Mouse (Mus musculus) intestine, postnatal 0 days (tissue): Measurements from ENCODE around the gene Sgms1. TPM values are rescaled to one million over a fixed set of nuclear protein-coding genes. Genes with fewer than 3 reads are reported as not detected.

ENCODE experiments used
- ATAC-seq: fragments of 200-750 bp; cut with Nextera tagmentation; 2 replicates; pipeline ENCODE4 v1.8.0; 2017; ENCODE audit warnings: mild to moderate bottlenecking, moderate TSS enrichment, moderate library complexity
- H3K27ac ChIP-seq: fragments of 300-500 bp; sonication (generic); 2 replicates; pipeline ENCODE4 v1.5.1; 2014; ENCODE audit warnings: mild to moderate bottlenecking, low read depth, low read length, moderate library complexity
- H3K27me3 ChIP-seq: fragments of 300-500 bp; sonication (generic); replicated peaks from 2 replicates; pipeline ENCODE4 v1.6.1; 2014; ENCODE audit warnings: low read length, mixed read lengths; ENCODE audit not compliant: control insufficient read depth, insufficient read depth
- H3K36me3 ChIP-seq: fragments of 300-500 bp; sonication (generic); 2 replicates; pipeline ENCODE4 v1.6.1; 2014; ENCODE audit warnings: mild to moderate bottlenecking, moderate library complexity; ENCODE audit not compliant: control insufficient read depth, insufficient read depth
- H3K4me1 ChIP-seq: fragments of 300-500 bp; sonication (generic); replicated peaks from 2 replicates; pipeline ENCODE4 v1.6.1; 2014; ENCODE audit warnings: antibody characterized with exemption, low read length, mixed read lengths; ENCODE audit not compliant: control insufficient read depth, insufficient read depth
- H3K4me2 ChIP-seq: fragments of 300-500 bp; sonication (generic); replicated peaks from 2 replicates; pipeline ENCODE4 v1.6.1; 2014; ENCODE audit warnings: low read depth, mild to moderate bottlenecking, moderate library complexity
- H3K4me3 ChIP-seq: fragments of 300-500 bp; sonication (generic); 2 replicates; pipeline ENCODE4 v1.5.1; 2014; ENCODE audit warnings: low read depth, low read length
- H3K9ac ChIP-seq: fragments of 300-500 bp; sonication (generic); 2 replicates; pipeline ENCODE4 v1.6.1; 2014; ENCODE audit warnings: mild to moderate bottlenecking, low read depth, low read length
- H3K9me3 ChIP-seq: fragments of 300-500 bp; sonication (generic); 2 replicates; pipeline ENCODE4 v1.6.1; 2016; ENCODE audit warnings: mixed run types; ENCODE audit not compliant: control insufficient read depth
- CTCF ChIP-seq: sonication (generic); IDR thresholded peaks from 2 replicates; pipeline ENCODE4 v1.5.1; 2016; ENCODE audit warnings: low read depth, mild to moderate bottlenecking, control low read depth, antibody characterized with exemption, moderate library complexity
- WGBS: fragments of 180-500 bp; shearing (Covaris S2); extraction: QIAGEN DNeasy Blood & Tissue Kit; methylation state at CpG from one replicate; pipeline ENCODE4 v1.1.7; 2014; 5-methylcytosine and 5-hydroxymethylcytosine counted together
- polyA plus RNA-seq: library from polyadenylated mRNA; unstranded; fragments of >200 nt; fragmentation: Nextera tagmentation; extraction: Ambion mirVana; gene quantifications from 2 replicates; pipeline ENCODE4 v1.2.1, GENCODE M21; 2015

The Sgms1 gene
- polyA plus RNA-seq, 1 experiment from 2014 or later, result 18.6 TPM

DNA sequence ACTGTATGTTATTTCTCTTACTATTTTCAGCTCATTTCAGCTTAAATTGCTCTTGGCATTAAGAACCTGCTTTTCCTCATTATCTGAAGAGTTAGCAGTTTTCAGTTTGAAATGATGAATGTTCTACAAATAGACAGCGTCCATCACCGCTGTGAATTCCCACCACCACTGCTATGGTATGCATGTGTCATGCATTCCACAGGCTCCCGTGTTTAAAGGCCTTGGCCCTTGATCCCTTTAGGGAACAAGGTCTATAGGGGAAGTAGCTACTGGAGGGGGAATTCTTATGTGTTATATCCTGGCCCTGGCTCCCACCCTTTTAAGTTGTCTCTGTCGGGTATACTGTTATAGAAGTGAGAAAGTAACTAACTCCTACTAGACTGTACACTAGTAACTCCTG is 210.0 kb downstream of the Sgms1 start:
- Histone ChIP-seq H3K27ac (peak overlapping the region; percentile 85), H3K9me3 (no peaks in the 10 kb centered on the region), H3K4me3 (no peak overlapping the region), H3K4me1 (peaks cover 15% of the 10 kb centered on the region; the same call in 1 of the 2 replicates), H3K36me3 (no peaks in the 10 kb centered on the region), H3K4me2 (peak overlapping the region; percentile 28; the same call in 1 of the 2 replicates), H3K27me3 (no peaks in the 10 kb centered on the region), H3K9ac (peak overlapping the region; percentile 23; the same call in 1 of the 2 replicates)
- 24% methylated on average over 4 of the region's 4 CpGs for WGBS
- ATAC-seq, result 0 out of 2 replicates have a peak, but pooled peaks have one; percentile 24
- no peak for TF ChIP-seq CTCF

DNA sequence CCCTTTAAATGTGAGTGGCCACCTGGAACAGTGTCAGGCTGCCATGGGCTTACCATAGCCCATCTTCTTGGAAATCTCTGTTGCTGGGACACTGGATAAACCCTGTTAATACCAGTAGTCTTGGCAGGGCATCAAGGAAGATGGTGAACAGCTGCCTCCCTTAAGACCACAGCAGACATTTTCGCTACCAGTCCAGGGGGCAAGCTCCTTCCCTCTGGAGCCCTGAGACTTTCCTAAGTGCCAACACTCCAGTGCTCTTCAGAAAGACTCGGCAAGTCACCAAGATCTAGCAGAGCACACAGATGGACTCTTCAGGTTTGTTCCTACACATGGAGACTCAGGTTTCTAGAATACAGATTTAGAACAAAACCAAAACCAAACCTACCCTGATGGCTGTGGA is 211.4 kb downstream of the Sgms1 start:
- ATAC-seq, result no peak

DNA sequence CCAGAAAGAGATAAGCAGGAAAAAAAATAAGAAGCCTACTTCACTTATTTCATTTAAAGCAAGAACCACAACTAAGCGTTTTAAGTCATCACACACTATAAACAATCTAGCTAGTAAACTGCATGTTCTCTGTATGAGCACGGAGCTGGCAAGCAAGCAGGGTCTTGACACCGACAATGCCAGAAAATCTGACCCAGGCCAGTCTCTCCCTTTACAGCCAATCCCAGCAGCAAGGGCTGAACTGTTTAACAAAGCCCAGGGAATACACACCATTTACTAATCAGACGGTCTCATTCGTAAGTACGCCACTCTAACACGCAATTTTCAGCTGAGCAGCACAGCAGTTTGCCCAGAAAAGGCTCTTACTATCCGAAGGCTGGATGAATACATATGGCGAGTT is 213.1 kb downstream of the Sgms1 start:
- H3K9me3 ChIP-seq, result no peaks in the 10 kb centered on the region
- H3K36me3 ChIP-seq, result no peaks in the 10 kb centered on the region
- no peak overlapping the region for H3K27ac ChIP-seq
- no peak overlapping the region for H3K4me3 ChIP-seq
- WGBS, result 81% methylated on average over 9 of the region's 9 CpGs
- no peaks in the 10 kb centered on the region for H3K27me3 ChIP-seq
- TF ChIP-seq CTCF, result no peak
- H3K4me1 ChIP-seq, result peaks cover 12% of the 10 kb centered on the region; the same call in 1 of the 2 replicates
- no peak overlapping the region for H3K4me2 ChIP-seq
- ATAC-seq, result no peak
- H3K9ac ChIP-seq, result no peak overlapping the region

More for the DNA sequence above, 211.4 kb downstream of the Sgms1 start:
- Histone ChIP-seq H3K4me2 (no peak overlapping the region), H3K36me3 (no peaks in the 10 kb centered on the region), H3K9me3 (no peaks in the 10 kb centered on the region), H3K27ac (no peak overlapping the region), H3K9ac (no peak overlapping the region), H3K4me1 (peaks cover 15% of the 10 kb centered on the region; the same call in 1 of the 2 replicates), H3K27me3 (no peaks in the 10 kb centered on the region), H3K4me3 (no peak overlapping the region)
- TF ChIP-seq CTCF, result no peak
- WGBS, result 97% methylated on average over 2 of the region's 2 CpGs

DNA sequence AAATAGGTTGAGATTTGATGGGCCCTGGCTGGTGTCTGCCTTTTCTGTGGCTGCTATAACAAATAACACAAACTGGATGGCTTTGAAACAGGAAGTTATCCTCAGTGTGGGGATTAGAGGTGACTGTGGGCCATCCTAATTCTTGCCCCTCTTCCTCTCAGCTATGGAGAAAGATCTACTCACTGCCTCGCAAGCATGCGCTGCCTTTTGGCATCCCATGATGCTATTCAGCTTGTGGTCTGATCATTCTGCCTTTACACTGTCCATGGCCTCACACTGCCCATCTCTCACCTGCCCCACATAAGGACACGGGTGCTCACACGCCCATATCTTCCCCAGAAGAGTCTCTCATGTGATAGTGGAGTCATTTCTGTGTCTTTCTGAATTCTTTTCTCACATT is 213.5 kb downstream of the Sgms1 start:
- WGBS, result 95% methylated on average over 4 of the region's 4 CpGs
- Histone ChIP-seq H3K9ac (no peak overlapping the region), H3K36me3 (no peaks in the 10 kb centered on the region), H3K9me3 (no peaks in the 10 kb centered on the region), H3K4me1 (peaks cover 12% of the 10 kb centered on the region; the same call in 1 of the 2 replicates), H3K4me3 (no peak overlapping the region), H3K27me3 (no peaks in the 10 kb centered on the region), H3K27ac (no peak overlapping the region), H3K4me2 (no peak overlapping the region)
- ATAC-seq, result no peak
- TF ChIP-seq CTCF, result no peak

DNA sequence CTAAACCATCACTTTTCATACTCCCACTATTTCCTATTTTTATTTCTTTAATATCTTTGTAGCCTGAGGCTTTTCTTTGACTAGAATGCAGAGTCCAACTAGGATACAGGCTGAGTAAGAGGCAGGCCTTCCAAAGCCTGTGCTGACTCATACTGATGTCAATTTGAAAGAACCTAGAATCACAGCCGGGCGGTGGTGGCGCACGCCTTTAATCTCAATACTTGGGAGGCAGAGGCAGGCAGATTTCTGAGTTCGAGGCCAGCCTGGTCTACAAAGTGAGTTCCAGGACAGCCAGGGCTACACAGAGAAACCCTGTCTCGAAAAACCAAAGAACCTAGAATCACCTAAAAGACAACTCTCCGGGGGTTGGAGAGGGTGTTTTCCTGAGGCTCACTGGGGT is 214.5 kb downstream of the Sgms1 start:
- H3K27ac ChIP-seq, result no peak overlapping the region
- peaks cover 5% of the 10 kb centered on the region; the same call in 1 of the 2 replicates for H3K4me1 ChIP-seq
- H3K27me3 ChIP-seq, result no peaks in the 10 kb centered on the region
- no peak overlapping the region for H3K4me3 ChIP-seq
- H3K4me2 ChIP-seq, result no peak overlapping the region
- no peaks in the 10 kb centered on the region for H3K36me3 ChIP-seq
- no peak for ATAC-seq
- no peak overlapping the region for H3K9ac ChIP-seq
- WGBS, result 97% methylated on average over 7 of the region's 7 CpGs
- H3K9me3 ChIP-seq, result no peaks in the 10 kb centered on the region
- no peak for TF ChIP-seq CTCF

DNA sequence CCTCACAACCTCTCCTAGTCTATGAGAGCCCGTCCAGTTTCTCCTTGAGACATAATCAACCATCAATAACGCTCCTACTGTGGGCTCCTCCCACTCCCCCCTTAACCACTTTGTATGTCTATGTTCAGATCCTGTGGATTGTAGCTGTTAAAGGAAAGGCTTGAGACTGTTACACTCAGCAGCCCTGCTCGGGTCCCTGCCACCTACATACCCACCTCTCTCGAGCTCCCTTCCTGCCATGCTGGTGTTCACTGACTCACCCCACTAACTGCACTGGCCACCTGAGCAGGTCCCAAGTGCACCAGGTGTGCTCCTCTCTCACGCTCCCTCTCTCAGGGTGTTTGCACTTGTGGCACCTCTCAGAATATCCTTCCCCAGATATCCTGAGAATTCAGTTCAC is 215.0 kb downstream of the Sgms1 start:
- no peak overlapping the region for H3K27ac ChIP-seq
- no peaks in the 10 kb centered on the region for H3K36me3 ChIP-seq
- H3K27me3 ChIP-seq, result no peaks in the 10 kb centered on the region
- 81% methylated on average over 5 of the region's 5 CpGs for WGBS
- H3K4me3 ChIP-seq, result no peak overlapping the region
- no peak overlapping the region for H3K4me2 ChIP-seq
- no peak for ATAC-seq
- no peaks in the 10 kb centered on the region for H3K9me3 ChIP-seq
- H3K4me1 ChIP-seq, result peaks cover 4% of the 10 kb centered on the region
- TF ChIP-seq CTCF, result no peak
- H3K9ac ChIP-seq, result no peak overlapping the region
